Mouse (Mus musculus) ovary, adult 2 months (tissue): ENCODE measurements around the gene Otub2. TPM values are rescaled to one million over a fixed set of nuclear protein-coding genes. Genes with fewer than 3 reads are reported as not detected.

Experiments used
- polyA plus RNA-seq: library from polyadenylated mRNA; depleted of rRNA; stranded (reverse); fragments of >200 nt; gene quantifications from 2 replicates; pipeline ENCODE4 v1.2.3, GENCODE M21; 2012; rRNA removed

Otub2 gene
- polyA plus RNA-seq: 6.1 and 7.6 TPM in 2 replicates

GRCm38 (mm10) chr12:103388505-103389347, at the start of gene Otub2:
Gene Otub2 (plus strand): TSS chr12:103388682.

GRCm38 (mm10) chr12:103355746-103356414, 32.6 kb upstream of the Otub2 start, which contains the start of gene Asb2:
Gene Asb2 (minus strand): TSS chr12:103356001.

GRCm38 (mm10) chr12:103407720-103408119, 19.2 kb downstream of the Otub2 start, which contains the start of gene 9330161L09Rik:
Gene 9330161L09Rik (minus strand): TSS chr12:103407820.

GRCm38 (mm10) chr12:103425729-103426470, 37.4 kb downstream of the Otub2 start, which contains the start of gene Ddx24:
Gene Ddx24 (minus strand): TSS chr12:103425830.

GRCm38 (mm10) chr12:103433986-103434731, 45.7 kb downstream of the Otub2 start, which contains the start of gene Ifi27:
Gene Ifi27 (plus strand): TSS chr12:103434211.

DNA sequence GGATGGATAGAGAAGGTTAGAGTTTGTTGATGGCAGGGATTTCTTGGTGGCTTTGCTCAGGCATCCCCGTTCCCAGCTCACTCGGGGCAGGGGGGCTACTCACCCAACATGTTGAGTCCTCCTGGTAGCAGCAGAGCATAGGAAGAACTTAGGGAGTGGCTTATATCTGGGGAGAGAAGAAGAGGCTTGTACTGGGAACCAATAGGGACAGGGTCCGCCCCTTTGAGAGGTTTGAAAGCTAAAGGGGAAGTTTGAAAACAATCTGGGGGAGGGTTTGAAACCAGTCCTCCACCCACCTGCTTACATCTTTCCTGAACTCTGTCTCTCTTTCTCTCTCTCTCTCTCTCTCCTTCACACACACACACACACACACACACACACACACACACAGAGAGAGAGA, 55.0 kb downstream of the Otub2 start, which contains the start of gene Ifi27l2a:
Gene Ifi27l2a, minus strand, starts transcription at position 157 of the 400 bp plus-strand sequence.

Other genes with a start within 250 kb of the Otub2 start
- gene Prima1, start 146.5 kb upstream of the Otub2 start, polyA plus RNA-seq: 4.9 and 5.9 TPM in 2 replicates
- gene Fam181a, start 77.7 kb upstream of the Otub2 start, polyA plus RNA-seq: 0.71 and 0.93 TPM in 2 replicates
- 105 and 124 TPM in 2 replicates for gene Asb2, start 32.7 kb upstream of the Otub2 start, polyA plus RNA-seq
- gene 9330161L09Rik, start 19.1 kb downstream of the Otub2 start, polyA plus RNA-seq: 0.71 and 0.76 TPM in 2 replicates
- gene Ddx24, start 37.1 kb downstream of the Otub2 start, polyA plus RNA-seq: 46.0 and 53.9 TPM in 2 replicates
- 565 and 703 TPM in 2 replicates for gene Ifi27, start 45.5 kb downstream of the Otub2 start, polyA plus RNA-seq
- 762 and 1,011 TPM in 2 replicates for gene Ifi27l2a, start 55.0 kb downstream of the Otub2 start, polyA plus RNA-seq
- 0.43 TPM in 1 of 2 replicates, not detected in the other for gene Ifi27l2b, start 68.5 kb downstream of the Otub2 start, polyA plus RNA-seq
- gene Ppp4r4, start 143.6 kb downstream of the Otub2 start, polyA plus RNA-seq: 0.92 and 1.1 TPM in 2 replicates
- 0.05 TPM in 1 of 2 replicates, not detected in the other for gene Serpina10, start 242.8 kb downstream of the Otub2 start, polyA plus RNA-seq